Mouse (Mus musculus) liver, adult 2 months (tissue): ENCODE measurements at regions not wholly inside any gene's neighbourhood (a gene's known extent, or its start where the extent isn't known, plus 50 kb on each side); places are given as distances from the start of the nearest gene placed in this dataset.

Experiments used
- DNase-seq: peaks from one replicate; pipeline ENCODE4 v3.0.0-alpha.2; 2011; ENCODE audit warnings: low read depth, low spot score; ENCODE audit errors: extremely low read depth
- H3K27ac ChIP-seq: fragments of 200-500 bp; replicated peaks from 2 replicates; pipeline ENCODE4 v1.5.1; 2012; ENCODE audit warnings: low read depth, mild to moderate bottlenecking, control low read depth, inconsistent platforms, low read length; ENCODE audit not compliant: insufficient read depth
- H3K27me3 ChIP-seq: fragments of 200-500 bp; 2 replicates; pipeline ENCODE4 v1.6.1; 2012; ENCODE audit warnings: mild to moderate bottlenecking, moderate library complexity, low read length, inconsistent platforms; ENCODE audit not compliant: control insufficient read depth, insufficient read depth
- H3K36me3 ChIP-seq: fragments of 200-500 bp; 2 replicates; pipeline ENCODE4 v1.6.1; 2012; ENCODE audit warnings: low read length, inconsistent platforms; ENCODE audit not compliant: control insufficient read depth, insufficient read depth
- H3K4me1 ChIP-seq: fragments of 200-500 bp; 2 replicates; pipeline ENCODE4 v1.6.1; 2011; ENCODE audit warnings: low read length; ENCODE audit not compliant: control insufficient read depth, insufficient read depth
- H3K4me3 ChIP-seq: fragments of 200-500 bp; 2 replicates; pipeline ENCODE4 v1.5.1; 2011; ENCODE audit warnings: low read depth, mild to moderate bottlenecking, control low read depth, low read length, moderate library complexity; ENCODE audit not compliant: insufficient read depth
- H3K79me2 ChIP-seq: fragments of 200-500 bp; 2 replicates; pipeline ENCODE4 v1.6.1; 2012; ENCODE audit warnings: inconsistent platforms, mild to moderate bottlenecking, low read length, moderate library complexity; ENCODE audit not compliant: control insufficient read depth, insufficient read depth
- H3K9ac ChIP-seq: fragments of 200-500 bp; 2 replicates; pipeline ENCODE4 v1.6.1; 2012; ENCODE audit warnings: low read depth, mild to moderate bottlenecking, control low read depth, inconsistent platforms, low read length
- CTCF ChIP-seq: fragments of 200-500 bp; IDR thresholded peaks from 2 replicates; pipeline ENCODE4 v1.5.1; 2011; ENCODE audit warnings: low read depth, low read length, control low read depth
- POLR2A ChIP-seq: fragments of 200-500 bp; IDR thresholded peaks from 2 replicates; pipeline ENCODE4 v1.6.1; 2011; ENCODE audit warnings: low read length, control low read depth; ENCODE audit not compliant: insufficient read depth; ENCODE audit errors: extremely low read depth
- WGBS: fragments of 180-500 bp; shearing (Covaris S2); methylation state at CpG from one replicate; pipeline ENCODE4 v1.1.7; 2018; 5-methylcytosine and 5-hydroxymethylcytosine counted together

DNA sequence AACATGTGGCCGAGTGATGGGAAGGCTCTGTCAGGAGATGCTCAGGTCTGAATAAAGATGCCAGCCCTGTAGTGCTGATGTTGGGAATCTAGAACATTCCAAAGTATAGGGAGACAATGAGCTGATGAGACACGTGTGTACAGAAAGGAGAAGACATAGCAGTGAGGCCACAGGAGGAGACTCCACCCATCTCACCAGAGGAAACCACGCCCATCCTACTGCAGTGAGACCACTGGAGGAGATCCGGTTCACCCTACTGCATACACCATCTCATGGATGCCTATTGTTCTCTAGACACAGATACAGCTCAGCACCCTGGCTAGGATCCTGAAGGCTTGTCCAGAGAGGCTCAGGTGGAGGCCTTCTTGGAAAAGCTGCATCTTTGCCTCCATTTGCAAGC, 120.6 kb upstream of the Runx1 start:
- Histone ChIP-seq H3K9ac (no peak overlapping the region), H3K27me3 (0 out of 2 replicates have a peak, but pooled peaks cover 2% of the 10 kb centered on the region), H3K4me3 (no peak overlapping the region), H3K4me1 (no peaks in the 10 kb centered on the region), H3K79me2 (no peaks in the 10 kb centered on the region), H3K27ac (no peak overlapping the region), H3K36me3 (no peaks in the 10 kb centered on the region)
- WGBS: 74% methylated on average over 4 of the region's 4 CpGs
- no peak for TF ChIP-seq CTCF
- DNase-seq: no peak

GRCm38 (mm10) chr16:92943901-92944300, 118.0 kb upstream of the Runx1 start:
- WGBS: 69% methylated on average over 2 of the region's 2 CpGs
- Histone ChIP-seq H3K27me3 (0 out of 2 replicates have a peak, but pooled peaks cover 2% of the 10 kb centered on the region), H3K27ac (no peak overlapping the region), H3K4me1 (no peaks in the 10 kb centered on the region), H3K4me3 (no peak overlapping the region), H3K9ac (no peak overlapping the region), H3K36me3 (no peaks in the 10 kb centered on the region), H3K79me2 (no peaks in the 10 kb centered on the region)
- DNase-seq: no peak
- TF ChIP-seq POLR2A: no peak

- H3K27ac ChIP-seq: no peak overlapping the region
- 62% methylated on average over 8 of the region's 8 CpGs for WGBS
- H3K4me1 ChIP-seq: no peaks in the 10 kb centered on the region
- no peaks in the 10 kb centered on the region for H3K79me2 ChIP-seq
- no peak for TF ChIP-seq POLR2A
- no peak for TF ChIP-seq CTCF
- H3K27me3 ChIP-seq: 0 out of 2 replicates have a peak, but pooled peaks cover 2% of the 10 kb centered on the region
- no peaks in the 10 kb centered on the region for H3K36me3 ChIP-seq
- H3K4me3 ChIP-seq: no peak overlapping the region
- H3K9ac ChIP-seq: no peak overlapping the region
- no peak for DNase-seq
Measured at GRCm38 (mm10) chr16:92939618-92940017, 113.7 kb upstream of the Runx1 start.

DNA sequence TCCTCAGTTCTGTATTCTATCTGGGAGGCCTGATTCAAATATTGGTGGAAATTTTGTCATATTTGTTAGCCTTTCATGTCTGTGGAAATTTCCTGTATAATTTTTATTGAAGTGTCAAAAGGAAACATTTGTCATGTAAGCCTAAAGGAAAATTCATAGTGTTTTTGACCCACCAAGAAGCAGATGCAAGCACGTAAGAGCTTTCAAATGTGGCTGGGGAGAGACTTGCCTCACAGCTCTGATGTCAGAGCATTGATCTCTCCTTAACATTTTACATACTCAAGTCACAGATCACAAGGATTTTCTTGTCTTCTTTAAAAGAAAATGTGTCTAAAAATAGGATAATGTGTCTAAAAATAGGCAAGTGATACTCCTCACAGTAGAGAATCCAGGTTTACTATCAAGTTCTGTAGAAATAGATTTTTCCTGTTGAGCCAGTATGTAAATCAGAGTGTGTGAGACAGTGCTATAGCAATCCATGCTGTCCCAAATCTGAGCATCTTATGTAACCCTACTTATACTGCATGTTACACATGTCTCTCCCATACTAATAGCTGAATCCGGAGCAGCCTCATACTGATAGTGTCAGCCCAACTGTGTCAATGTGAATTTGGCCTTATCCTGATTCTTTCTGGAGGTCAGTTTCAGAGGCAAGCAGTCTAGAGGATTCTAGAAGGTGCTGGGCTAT, 110.0 kb upstream of the Runx1 start:
- Histone ChIP-seq H3K9ac (no peak overlapping the region), H3K27me3 (no peaks in the 10 kb centered on the region), H3K4me3 (no peak overlapping the region), H3K79me2 (no peaks in the 10 kb centered on the region), H3K27ac (no peak overlapping the region), H3K36me3 (no peaks in the 10 kb centered on the region), H3K4me1 (no peaks in the 10 kb centered on the region)
- 97% methylated on average over 2 of the region's 2 CpGs for WGBS
- no peak for DNase-seq
- TF ChIP-seq CTCF (no peak), POLR2A (no peak)

DNA sequence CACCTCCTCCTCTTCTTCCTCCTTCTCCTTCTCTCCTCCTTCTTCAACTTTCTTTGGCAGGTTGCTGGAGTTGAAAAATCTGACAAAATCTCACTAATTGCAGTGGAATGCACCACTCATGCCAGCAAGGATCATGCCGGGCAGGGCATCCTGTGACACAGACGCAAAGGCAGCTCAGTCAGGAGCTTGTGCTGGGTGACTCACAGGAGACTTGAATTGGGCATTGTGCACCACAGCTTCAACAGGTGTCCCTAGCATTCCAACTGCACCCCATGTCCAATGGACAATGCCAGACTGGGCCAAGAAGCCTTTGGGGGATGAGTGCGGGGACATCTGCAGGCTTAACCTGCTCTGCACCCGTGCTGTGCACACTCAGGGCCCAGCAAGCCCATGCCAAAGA, 104.2 kb upstream of the Runx1 start:
- no peaks in the 10 kb centered on the region for H3K36me3 ChIP-seq
- no peaks in the 10 kb centered on the region for H3K4me1 ChIP-seq
- no peaks in the 10 kb centered on the region for H3K79me2 ChIP-seq
- H3K27ac ChIP-seq: no peak overlapping the region
- TF ChIP-seq POLR2A (no peak), CTCF (no peak)
- no peaks in the 10 kb centered on the region; the same call in 1 of the 2 replicates for H3K27me3 ChIP-seq
- no peak overlapping the region for H3K4me3 ChIP-seq
- no peak overlapping the region for H3K9ac ChIP-seq
- 75% methylated on average over 4 of the region's 4 CpGs for WGBS
- no peak for DNase-seq

DNA sequence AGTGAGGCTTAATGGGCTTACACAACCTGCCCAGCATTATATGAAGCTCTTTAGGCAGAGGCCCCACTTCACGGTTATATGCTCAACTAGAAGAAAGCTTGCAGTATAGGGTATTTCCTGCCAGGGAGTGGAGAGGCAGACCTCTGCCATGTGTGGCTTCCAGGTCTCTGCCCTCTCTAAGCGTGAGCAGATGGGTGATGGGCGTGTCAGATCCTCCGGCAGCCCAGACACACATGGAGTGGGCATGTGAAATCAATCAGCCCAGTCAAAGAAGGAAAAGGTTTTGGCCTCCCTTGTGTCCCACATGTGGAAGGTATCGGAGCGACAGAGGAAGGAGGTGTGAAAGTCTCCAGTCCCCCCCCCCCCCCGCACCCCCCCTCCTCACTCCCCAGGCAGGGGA, 102.3 kb upstream of the Runx1 start:
- Histone ChIP-seq H3K36me3 (no peaks in the 10 kb centered on the region), H3K79me2 (no peaks in the 10 kb centered on the region), H3K4me1 (no peaks in the 10 kb centered on the region), H3K27ac (no peak overlapping the region), H3K4me3 (no peak overlapping the region), H3K9ac (no peak overlapping the region), H3K27me3 (no peaks in the 10 kb centered on the region; the same call in 1 of the 2 replicates)
- 64% methylated on average over 7 of the region's 7 CpGs for WGBS
- DNase-seq: no peak
- TF ChIP-seq POLR2A (no peak), CTCF (no peak)
